Mouse (Mus musculus) C2C12 (cell line): Measurements from ENCODE around the gene Gm45716. TPM values are rescaled to one million over a fixed set of nuclear protein-coding genes. Genes with fewer than 3 reads are reported as not detected.
A peak's percentile ranks its signal among the peaks of the same experiment; 100 is the strongest.

Experiments used
- H3K27me3 ChIP-seq: one replicate; pipeline ENCODE4 v1.6.1; 2011; ENCODE audit not compliant: control insufficient read depth, insufficient read depth, insufficient read length
- H3K36me3 ChIP-seq: one replicate; pipeline ENCODE4 v1.6.1; 2011; ENCODE audit not compliant: control insufficient read depth, insufficient read depth
- H3K4me3 ChIP-seq: one replicate; pipeline ENCODE4 v1.5.1; 2011; ENCODE audit warnings: mild to moderate bottlenecking, control low read depth; ENCODE audit not compliant: poor library complexity, insufficient read depth, severe bottlenecking
- H3K79me2 ChIP-seq: one replicate; pipeline ENCODE4 v1.6.1; 2011; ENCODE audit not compliant: control insufficient read depth, insufficient read depth
- H3K79me3 ChIP-seq: one replicate; pipeline ENCODE4 v1.6.1; 2011; ENCODE audit warnings: low read depth, control low read depth
- H3ac ChIP-seq: one replicate; pipeline ENCODE3; 2011; ENCODE audit warnings: low read depth; ENCODE audit not compliant: control insufficient read depth, insufficient read length
- CEBPB ChIP-seq: IDR thresholded peaks from one replicate; pipeline ENCODE4 v1.6.1; 2011; ENCODE audit warnings: low read depth, mild to moderate bottlenecking, control low read depth, moderate library complexity
- CTCF ChIP-seq: IDR thresholded peaks from one replicate; pipeline ENCODE4 v1.5.1; 2011; ENCODE audit not compliant: control insufficient read depth, insufficient read depth, insufficient read length
- FOSL1 ChIP-seq: IDR thresholded peaks from one replicate; pipeline ENCODE4 v1.8.0; 2011; ENCODE audit warnings: mild to moderate bottlenecking, low read length; ENCODE audit not compliant: poor library complexity, insufficient read depth, severe bottlenecking
- MAX ChIP-seq: IDR thresholded peaks from one replicate; pipeline ENCODE4 v1.6.1; 2011; ENCODE audit warnings: mild to moderate bottlenecking, control low read depth
- MYOD1 ChIP-seq: IDR thresholded peaks from one replicate; pipeline ENCODE4 v1.6.1; 2011; ENCODE audit warnings: low read depth; ENCODE audit not compliant: control insufficient read depth, insufficient read length
- MYOG ChIP-seq: IDR thresholded peaks from one replicate; pipeline ENCODE4 v1.6.1; 2011; ENCODE audit not compliant: control insufficient read depth, insufficient read length; ENCODE audit errors: extremely low read depth
- USF1 ChIP-seq: IDR thresholded peaks from one replicate; pipeline ENCODE4 v1.6.1; 2011; ENCODE audit warnings: low read depth, mild to moderate bottlenecking, control low read depth, moderate library complexity
- polyA plus RNA-seq: library from polyadenylated mRNA; unstranded; fragments of >200 nt; fragmentation: generic; extraction: Trizol; gene quantifications from one replicate; pipeline ENCODE4 v1.2.1, GENCODE M21; 2012; ENCODE audit warnings: missing spikeins

Gene Gm45716
- polyA plus RNA-seq, 1 experiment, result 22.9 TPM

DNA sequence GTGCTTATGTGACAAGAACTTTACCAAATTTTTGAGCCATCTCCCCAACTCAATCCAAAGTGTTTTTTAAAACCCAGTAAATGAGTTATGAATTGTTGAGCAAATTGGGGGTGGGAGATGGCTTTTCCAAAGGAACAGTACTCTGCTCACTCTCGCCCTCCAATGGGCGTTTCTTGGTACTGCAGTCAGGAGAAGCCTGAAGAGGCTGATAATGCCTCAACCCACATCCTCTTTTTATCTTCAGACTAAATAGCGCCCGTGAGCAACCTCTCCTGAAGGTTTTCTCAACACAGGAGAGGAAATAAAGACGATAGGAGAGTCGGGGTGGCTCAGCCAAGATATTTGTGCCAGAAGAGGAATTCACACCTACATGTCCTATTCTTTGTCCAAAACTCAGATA is 19.7 kb upstream of the Gm45716 start:
- no peak overlapping the region for H3K4me3 ChIP-seq
- TF ChIP-seq MAX (no peak), USF1 (no peak), CTCF (peak; percentile 12)
- no peaks in the 10 kb centered on the region for H3K36me3 ChIP-seq
- H3K79me3 ChIP-seq, result no peaks in the 10 kb centered on the region
- no peak overlapping the region for H3ac ChIP-seq
- H3K79me2 ChIP-seq, result no peaks in the 10 kb centered on the region
- peaks cover 15% of the 10 kb centered on the region for H3K27me3 ChIP-seq

DNA sequence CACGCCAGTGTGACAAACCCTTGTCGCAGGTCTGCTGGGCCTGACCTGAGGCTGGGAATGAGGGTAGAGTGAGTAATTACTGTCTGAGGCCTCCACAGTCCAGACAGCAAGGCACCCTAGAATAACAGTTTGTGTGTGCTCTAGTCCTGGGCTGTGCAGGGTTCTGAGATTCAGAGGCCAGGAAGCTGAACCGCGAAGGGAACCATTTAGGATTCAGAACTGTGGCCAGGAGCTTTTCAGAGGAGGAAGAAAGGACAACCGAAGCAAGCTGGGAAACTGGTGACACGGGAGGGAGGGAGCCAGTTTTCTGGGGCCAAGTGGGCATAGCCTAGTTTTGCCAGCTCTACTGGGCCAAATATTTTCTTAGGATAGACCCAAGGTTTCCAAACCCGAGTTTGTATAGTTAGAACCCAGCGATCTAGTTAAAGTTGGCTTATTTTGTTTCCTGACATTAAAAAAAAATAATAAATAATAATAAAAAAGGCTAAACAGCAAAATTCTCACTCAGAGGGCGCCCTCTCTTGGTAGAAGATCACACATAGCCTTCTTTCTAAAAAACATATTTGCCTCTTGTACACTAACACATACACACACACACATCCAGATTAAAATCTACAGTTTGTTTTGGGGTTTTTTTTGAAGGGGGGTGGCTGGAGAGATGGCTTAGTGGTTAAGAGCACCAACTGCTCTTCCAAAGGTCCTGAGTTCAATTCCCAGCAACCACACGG is 19.0 kb upstream of the Gm45716 start:
- peaks cover 12% of the 10 kb centered on the region for H3K27me3 ChIP-seq
- no peak overlapping the region for H3K4me3 ChIP-seq
- no peak for TF ChIP-seq CEBPB
- no peak for TF ChIP-seq CTCF
- TF ChIP-seq MYOD1, result no peak
- no peak for TF ChIP-seq FOSL1
- TF ChIP-seq USF1, result no peak
- TF ChIP-seq MAX, result no peak
- TF ChIP-seq MYOG, result no peak
- H3K79me3 ChIP-seq, result no peaks in the 10 kb centered on the region
- H3K79me2 ChIP-seq, result no peaks in the 10 kb centered on the region
- H3K36me3 ChIP-seq, result no peaks in the 10 kb centered on the region
- H3ac ChIP-seq, result no peak overlapping the region

DNA sequence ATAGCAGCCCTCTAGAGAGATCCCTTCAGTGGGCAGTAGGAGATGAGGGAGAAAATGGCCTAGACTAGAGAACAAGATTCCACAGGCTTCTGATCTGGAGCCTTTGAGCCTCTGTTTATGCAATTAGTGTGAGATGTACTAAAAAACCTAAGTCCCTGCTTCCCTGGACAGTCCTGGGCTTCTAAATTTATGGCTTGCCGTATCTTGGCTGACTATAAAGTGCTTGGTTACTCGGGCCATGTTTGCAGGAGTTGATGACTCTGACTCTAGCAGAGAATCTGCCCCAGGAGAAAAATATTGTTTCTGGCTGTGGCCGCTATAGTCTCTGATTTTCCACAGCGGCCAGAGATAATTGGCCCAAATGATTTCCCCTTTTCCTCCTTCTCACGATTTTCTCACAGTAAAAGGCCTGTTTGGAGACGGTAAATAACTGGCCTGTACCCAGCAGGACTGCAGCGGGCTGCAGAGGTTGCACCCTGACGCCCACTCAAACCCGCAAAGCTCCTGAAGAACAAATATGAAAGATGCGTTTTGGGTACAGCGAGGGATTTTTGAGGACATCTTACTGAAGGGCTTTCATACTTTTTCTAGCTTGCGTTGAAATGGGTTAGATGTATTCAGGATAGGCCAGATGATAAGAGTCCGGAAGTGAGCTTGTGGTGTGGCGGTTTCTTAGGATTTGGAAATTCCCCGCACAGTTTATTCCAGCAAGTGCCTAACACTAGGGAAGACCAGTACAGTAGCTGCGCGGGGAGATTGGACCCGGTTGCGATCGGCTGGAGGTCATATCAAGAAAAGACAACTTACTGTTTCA is 18.1 kb upstream of the Gm45716 start:
- H3K79me2 ChIP-seq, result no peaks in the 10 kb centered on the region
- H3K79me3 ChIP-seq, result no peaks in the 10 kb centered on the region
- H3K4me3 ChIP-seq, result no peak overlapping the region
- no peak overlapping the region for H3ac ChIP-seq
- peaks cover 4% of the 10 kb centered on the region for H3K27me3 ChIP-seq
- no peaks in the 10 kb centered on the region for H3K36me3 ChIP-seq
- no peak for TF ChIP-seq USF1
- TF ChIP-seq FOSL1, result no peak
- TF ChIP-seq MAX, result no peak
- TF ChIP-seq CTCF, result no peak
- TF ChIP-seq MYOD1, result no peak
- no peak for TF ChIP-seq MYOG
- TF ChIP-seq CEBPB, result no peak

DNA sequence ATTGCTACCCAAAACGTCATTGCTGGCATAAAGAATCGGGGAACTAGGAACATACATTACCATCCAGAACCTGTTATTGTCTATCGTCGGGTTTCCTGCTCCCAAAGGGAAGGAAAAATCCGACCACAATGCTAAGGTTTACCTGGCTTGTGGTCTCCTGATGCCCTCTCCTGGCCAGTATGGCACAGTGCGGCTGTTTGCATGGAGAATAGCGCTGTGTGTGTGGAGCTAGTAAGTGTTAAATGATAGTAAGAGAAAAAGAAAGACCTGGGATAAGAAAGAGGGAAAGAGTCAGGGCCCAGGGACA is 17.5 kb upstream of the Gm45716 start:
- no peaks in the 10 kb centered on the region for H3K79me3 ChIP-seq
- no peaks in the 10 kb centered on the region for H3K79me2 ChIP-seq
- no peaks in the 10 kb centered on the region for H3K36me3 ChIP-seq
- H3K4me3 ChIP-seq, result no peak overlapping the region
- TF ChIP-seq MAX (no peak), CTCF (peak; percentile 75)
- H3K27me3 ChIP-seq, result no peaks in the 10 kb centered on the region
- H3ac ChIP-seq, result no peak overlapping the region

DNA sequence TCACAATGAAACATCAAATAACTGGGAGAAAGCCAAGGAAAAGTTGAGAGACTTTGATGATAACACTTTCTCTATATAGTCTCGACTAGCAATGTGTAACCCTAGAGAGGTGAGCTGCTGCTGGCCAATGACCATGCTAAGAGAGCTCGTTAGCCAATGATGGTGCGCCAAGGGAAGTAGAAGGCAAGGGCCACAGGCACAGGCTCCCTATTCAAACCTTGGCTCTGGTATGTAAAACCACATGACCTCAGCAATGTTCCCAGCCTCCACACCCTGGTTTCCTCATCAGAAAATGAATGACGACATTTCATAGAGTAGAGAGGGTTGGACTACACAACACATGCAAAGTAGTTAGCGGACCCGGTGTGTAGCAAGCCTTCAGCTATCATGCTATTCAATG is 15.2 kb upstream of the Gm45716 start:
- TF ChIP-seq USF1 (no peak), FOSL1 (no peak), MYOD1 (no peak), CEBPB (no peak), CTCF (no peak), MAX (no peak), MYOG (no peak)
- Histone ChIP-seq H3ac (no peak overlapping the region), H3K79me3 (no peaks in the 10 kb centered on the region), H3K4me3 (no peak overlapping the region), H3K79me2 (no peaks in the 10 kb centered on the region), H3K36me3 (no peaks in the 10 kb centered on the region), H3K27me3 (no peaks in the 10 kb centered on the region)

DNA sequence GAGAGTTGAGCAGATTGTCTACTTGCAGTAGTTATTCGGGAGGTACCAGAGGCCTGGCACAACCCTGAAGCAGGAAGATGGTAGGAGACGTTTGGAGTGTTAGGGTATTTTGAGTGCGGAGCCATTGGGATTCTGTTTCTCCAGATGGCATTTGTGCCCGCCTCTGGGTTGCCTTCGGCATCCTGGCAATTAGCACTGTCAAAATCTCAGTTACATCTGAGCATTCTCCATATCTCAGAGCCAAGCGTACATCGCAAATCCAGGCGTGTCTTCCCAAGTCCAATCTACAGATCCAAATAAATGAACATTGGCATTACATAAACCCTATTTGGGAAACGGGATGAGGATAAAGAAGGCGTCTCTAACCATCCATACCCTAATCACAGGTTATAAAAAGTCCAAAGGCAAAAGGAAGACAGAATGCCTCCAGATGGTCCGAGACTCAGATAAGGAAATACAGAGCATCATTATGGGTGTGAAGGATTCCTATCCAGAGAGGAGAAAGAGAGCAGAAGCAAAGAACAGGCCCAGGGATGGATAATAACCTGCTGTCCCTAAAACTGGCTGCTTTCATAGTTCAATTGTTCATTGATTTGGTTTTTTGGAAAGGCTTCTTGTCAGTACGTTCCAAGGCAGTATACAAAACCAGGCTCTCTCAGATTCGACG is 11.7 kb upstream of the Gm45716 start:
- H3K27me3 ChIP-seq, result no peaks in the 10 kb centered on the region
- H3K4me3 ChIP-seq, result no peak overlapping the region
- H3K79me3 ChIP-seq, result no peaks in the 10 kb centered on the region
- TF ChIP-seq MAX (no peak), MYOD1 (no peak), FOSL1 (no peak), CEBPB (no peak), MYOG (no peak), CTCF (no peak), USF1 (no peak)
- no peaks in the 10 kb centered on the region for H3K79me2 ChIP-seq
- H3K36me3 ChIP-seq, result no peaks in the 10 kb centered on the region
- no peak overlapping the region for H3ac ChIP-seq
